Mouse (Mus musculus): ENCODE results near the gene Gimap3. TPM values are rescaled to one million over a fixed set of nuclear protein-coding genes. Genes with fewer than 3 reads are reported as not detected.

Gene Gimap3
- total RNA-seq, 2 experiments from 2014 or later = 2.0 to 2.1 TPM

DNA sequence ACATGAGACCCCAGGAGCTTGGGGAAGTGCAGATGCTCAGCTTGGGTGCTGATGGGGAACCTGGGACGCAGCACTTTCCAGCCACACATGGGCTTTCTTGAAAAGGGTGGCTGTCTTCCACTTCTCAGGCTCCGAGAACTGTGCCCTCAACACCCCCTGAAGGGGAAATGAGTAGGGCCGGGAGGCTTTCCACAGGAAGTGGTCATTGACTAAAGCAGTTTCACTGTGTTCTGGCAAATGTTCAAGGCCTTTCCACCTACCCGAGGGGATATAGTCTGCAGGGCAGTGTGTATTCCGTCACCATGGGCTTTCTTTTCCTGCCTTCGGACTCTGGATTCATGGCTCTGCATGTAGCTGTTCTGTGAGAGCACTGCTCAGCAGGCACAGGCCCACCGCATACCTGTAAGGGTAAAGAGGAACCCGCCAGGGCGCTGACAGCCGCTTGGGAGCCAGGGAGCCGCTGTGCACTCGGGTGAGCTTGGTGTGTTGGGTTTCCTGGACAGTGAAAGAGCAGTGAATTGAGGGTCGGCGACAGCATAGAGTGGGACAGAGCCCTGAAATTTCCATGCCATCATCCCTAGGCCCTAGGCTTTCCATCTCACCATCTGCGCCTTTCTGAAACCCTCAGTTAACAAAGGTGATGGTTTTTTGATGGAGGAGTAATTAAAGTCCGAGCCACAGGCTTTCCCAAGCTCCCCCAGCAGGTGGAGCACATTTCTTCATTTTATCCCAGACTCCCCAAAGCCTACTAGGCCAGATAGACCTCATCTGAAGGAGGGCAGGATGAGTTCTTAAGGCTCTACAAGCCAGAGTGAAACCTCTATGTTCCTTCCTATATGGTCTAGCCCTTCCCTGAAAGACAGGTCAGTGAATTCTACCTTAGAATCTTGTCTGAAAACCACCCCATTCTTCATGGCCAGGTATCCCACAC lies 24.4 kb downstream of the Gimap3 start, which contains the start of gene Gimap5:
Gene Gimap5 (plus strand): TSS at position 239 of the 931 bp plus-strand sequence.
- no peak for ATAC-seq (replicated peaks; ENCODE audit: low FRiP score, poor library complexity, severe bottlenecking)

DNA sequence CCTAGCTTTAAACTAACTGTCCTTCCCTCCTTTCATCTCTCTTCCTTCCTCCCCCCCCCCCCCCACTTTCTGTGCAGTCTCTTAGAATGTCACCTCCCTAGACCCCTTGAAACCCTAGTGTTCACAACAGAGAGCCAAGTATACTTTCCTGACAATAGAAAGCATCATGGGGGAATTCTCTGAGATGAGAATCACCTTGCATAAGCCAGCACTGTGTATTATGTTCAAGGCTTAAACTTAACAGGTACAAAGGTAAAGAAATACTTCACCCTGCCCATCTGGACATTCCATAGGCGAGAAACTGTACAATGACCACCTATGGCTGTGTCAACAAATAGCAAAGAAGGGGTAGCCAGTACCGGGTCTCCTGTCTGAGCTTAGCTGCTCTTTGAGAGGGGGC lies 25.2 kb downstream of the Gimap3 start:
- ATAC-seq (replicated peaks; ENCODE audit: low FRiP score, poor library complexity, severe bottlenecking) = no peak

DNA sequence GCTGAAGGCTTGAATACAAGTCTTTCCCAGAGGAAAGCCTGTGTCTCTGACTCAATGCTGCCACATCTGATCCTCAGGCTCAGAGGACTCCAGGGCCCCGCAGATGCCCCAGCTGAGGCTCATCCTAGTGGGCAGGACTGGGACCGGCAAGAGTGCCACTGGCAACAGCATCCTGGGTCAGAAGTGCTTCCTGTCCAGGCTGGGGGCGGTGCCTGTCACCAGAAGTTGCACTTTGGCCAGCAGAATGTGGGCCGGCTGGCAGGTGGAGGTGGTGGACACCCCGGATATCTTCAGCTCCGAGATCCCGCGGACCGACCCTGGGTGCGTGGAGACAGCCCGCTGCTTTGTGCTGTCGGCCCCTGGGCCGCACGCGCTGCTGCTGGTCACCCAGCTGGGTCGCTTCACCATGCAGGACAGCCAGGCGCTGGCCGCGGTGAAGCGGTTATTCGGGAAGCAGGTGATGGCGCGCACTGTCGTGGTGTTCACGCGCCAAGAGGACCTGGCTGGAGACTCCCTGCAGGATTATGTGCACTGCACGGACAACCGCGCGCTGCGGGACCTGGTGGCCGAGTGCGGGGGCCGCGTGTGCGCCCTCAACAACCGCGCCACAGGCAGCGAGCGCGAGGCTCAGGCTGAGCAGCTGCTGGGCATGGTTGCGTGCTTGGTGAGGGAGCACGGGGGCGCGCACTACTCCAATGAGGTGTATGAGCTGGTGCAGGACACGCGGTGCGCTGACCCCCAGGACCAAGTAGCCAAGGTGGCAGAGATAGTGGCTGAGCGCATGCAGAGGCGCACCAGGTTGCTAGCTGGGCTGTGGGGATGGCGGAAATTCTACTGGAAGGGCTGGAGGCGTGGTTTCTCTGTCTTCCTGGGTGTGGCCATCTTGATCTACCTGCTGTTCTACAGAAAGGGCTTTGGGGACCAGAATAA lies 28.0 kb downstream of the Gimap3 start:
- no peak for ATAC-seq (replicated peaks; ENCODE audit: low FRiP score, poor library complexity, severe bottlenecking)

DNA sequence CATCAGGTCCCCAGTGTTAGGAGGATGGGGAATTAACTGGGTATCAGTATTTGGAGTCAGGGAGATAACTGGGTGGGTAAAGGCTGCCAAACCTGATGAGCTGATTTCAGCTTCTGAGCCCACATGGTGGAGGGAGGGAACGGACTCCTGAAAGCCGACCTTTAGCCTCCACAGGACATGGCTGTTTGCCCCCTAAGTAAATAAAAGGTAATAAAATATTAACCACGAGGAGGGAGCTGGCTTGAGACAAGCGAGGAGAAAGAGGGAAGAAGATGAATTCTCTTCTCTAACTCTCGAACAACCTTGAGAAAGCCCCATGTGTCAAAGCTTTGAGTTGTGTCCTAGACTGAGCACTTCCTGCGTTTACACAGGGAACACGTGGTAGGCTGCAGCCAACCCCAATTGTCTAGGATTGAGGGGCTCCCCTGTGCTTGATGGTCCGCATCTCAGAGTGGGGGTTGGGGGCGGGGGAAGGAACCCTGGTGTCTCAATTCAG lies 28.9 kb downstream of the Gimap3 start:
- no peak for ATAC-seq (replicated peaks; ENCODE audit: low FRiP score, poor library complexity, severe bottlenecking)

DNA sequence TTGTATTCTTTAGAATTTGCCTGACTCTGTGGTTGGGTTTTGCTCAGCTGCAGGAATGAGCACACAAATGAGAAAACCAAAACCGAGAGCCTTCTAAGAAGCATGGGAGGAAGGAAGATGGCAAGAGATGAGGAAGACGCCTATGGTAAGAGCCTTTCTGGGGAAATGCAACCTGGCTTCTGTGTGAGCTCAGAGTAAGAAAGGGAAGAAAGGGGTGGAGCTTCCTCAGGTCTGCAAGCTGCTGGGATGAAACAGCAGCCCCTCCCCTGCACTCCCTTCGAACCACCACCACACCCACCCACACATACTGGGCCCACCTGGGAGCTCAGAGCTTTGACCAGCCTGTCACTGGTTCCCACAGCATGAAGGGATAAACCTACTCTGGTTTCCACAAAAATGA lies 29.4 kb downstream of the Gimap3 start:
- no peak for ATAC-seq (replicated peaks; ENCODE audit: low FRiP score, poor library complexity, severe bottlenecking)

- ATAC-seq (replicated peaks; ENCODE audit: low FRiP score, poor library complexity, severe bottlenecking) = no peak
Measured at GRCm38 (mm10) chr6:48740501-48741169, 30.0 kb downstream of the Gimap3 start.

DNA sequence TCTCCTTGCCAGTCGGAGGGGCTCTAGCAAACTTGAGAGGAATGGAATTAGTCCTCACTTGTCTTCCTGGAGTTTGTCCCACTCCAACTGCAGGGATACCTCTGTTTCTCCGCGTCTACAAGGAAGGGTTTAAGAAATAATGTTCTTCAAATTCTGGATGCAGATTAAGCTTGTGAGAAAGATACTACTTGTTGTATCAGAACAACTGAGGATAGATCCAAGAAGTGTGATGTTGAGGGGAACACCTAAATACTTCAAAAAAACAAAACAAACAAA lies 30.9 kb downstream of the Gimap3 start:
- ATAC-seq (replicated peaks; ENCODE audit: low FRiP score, poor library complexity, severe bottlenecking) = no peak

- ATAC-seq (replicated peaks; ENCODE audit: low FRiP score, poor library complexity, severe bottlenecking) = no peak
Measured at GRCm38 (mm10) chr6:48738961-48739779, 31.5 kb downstream of the Gimap3 start, which contains the start of gene Gimap1. Gene Gimap1 (plus strand): TSS chr6:48739054.

- no peak for ATAC-seq (replicated peaks; ENCODE audit: low FRiP score, poor library complexity, severe bottlenecking)
Measured at GRCm38 (mm10) chr6:48737688-48738087, 33.0 kb downstream of the Gimap3 start.

- no peak for ATAC-seq (replicated peaks; ENCODE audit: low FRiP score, poor library complexity, severe bottlenecking)
Measured at GRCm38 (mm10) chr6:48737053-48737452, 33.6 kb downstream of the Gimap3 start.

DNA sequence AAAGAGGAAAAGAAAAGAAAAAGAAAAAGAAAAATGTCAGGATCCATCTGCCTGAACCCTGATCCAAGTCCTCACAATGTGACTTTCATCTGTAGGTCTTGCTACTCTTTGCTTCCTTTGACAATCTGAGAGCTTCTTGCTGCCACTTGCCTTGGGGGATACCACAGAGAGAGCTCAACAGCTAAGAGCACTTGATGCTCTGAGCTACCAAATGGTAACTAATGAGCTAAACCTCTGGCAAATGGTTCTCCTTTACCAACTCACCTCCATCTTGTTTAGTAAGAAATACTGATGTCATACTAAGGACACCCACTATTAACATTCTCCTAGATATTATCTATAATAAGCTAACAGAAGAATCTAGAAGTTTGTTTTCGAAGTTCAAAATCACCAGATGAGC lies 37.0 kb downstream of the Gimap3 start:
- ATAC-seq (replicated peaks; ENCODE audit: low FRiP score, poor library complexity, severe bottlenecking) = no peak

GRCm38 (mm10) chr6:48732864-48733304 lies 37.8 kb downstream of the Gimap3 start:
- no peak for ATAC-seq (replicated peaks; ENCODE audit: low FRiP score, poor library complexity, severe bottlenecking)

DNA sequence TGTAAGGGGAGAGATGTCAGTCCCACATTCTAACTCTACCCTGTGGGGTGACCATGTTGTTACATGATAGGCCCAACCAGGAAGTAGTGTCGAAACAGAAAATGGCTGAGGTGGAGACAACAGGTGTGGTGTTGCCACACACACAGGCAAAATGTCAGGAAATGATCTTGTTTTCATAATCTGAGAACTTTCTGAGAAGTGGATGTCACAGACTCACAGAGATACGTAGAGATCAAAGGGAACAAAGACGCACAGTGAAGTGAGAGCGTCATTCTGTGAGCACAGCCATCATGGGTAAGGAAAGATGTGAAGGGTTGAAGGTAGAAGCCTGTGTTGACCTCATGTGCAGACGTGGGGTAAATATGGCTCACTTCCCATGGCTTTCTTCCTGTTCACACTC lies 42.9 kb downstream of the Gimap3 start:
- no peak for ATAC-seq (replicated peaks; ENCODE audit: low FRiP score, poor library complexity, severe bottlenecking)

GRCm38 (mm10) chr6:48725476-48725875 lies 45.2 kb downstream of the Gimap3 start:
- ATAC-seq (replicated peaks; ENCODE audit: low FRiP score, poor library complexity, severe bottlenecking) = no peak

GRCm38 (mm10) chr6:48723468-48723867 lies 47.2 kb downstream of the Gimap3 start:
- ATAC-seq (replicated peaks; ENCODE audit: low FRiP score, poor library complexity, severe bottlenecking) = no peak

GRCm38 (mm10) chr6:48720326-48720725 lies 50.3 kb downstream of the Gimap3 start:
- ATAC-seq (replicated peaks; ENCODE audit: low FRiP score, poor library complexity, severe bottlenecking) = no peak

DNA sequence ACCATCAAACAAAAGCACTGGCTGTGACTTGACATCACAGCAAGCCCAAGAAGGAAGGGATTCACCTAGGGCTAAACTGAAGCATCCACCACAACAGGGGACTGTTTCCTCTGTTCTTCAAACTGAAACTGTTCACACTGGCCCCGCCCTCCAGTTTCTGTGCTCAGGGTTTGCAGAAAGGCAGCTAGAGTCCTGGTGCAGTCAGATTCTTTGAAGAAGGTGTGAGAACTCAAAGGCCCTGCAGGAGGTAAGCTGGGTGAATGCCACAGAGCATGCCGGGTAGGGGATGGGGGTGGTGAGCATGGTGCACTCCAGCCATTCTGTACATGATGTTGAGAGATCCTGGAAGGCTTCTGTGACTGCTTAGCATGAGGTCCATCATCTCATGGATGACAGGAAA lies 52.2 kb downstream of the Gimap3 start, which contains the start of the genes Gm28053 and Gimap7:
Gene Gm28053 (plus strand): TSS at position 153 of the 400 bp plus-strand sequence.
Gene Gimap7 (plus strand): TSS at position 167 of the 400 bp plus-strand sequence.
- ATAC-seq (replicated peaks; ENCODE audit: low FRiP score, poor library complexity, severe bottlenecking) = no peak
